Mouse (Mus musculus) thymus, postnatal 36 days (tissue): ENCODE measurements around the gene Nek11.

Experiments used
- DNase-seq, 2 experiments: peaks; one replicate each; pipeline ENCODE4 v3.0.0; 2022; ENCODE audit warnings: mixed read lengths in 2 of 2

Gene Nek11

GRCm38 (mm10) chr9:105395218-105395627 is at the start of gene Nek11, which contains the start of gene Aste1:
TSS of gene Nek11 (minus strand) at chr9:105395524.
TSS of gene Aste1 (plus strand) at chr9:105395392.
- peak; percentile 92 for DNase-seq

GRCm38 (mm10) chr9:105408549-105408948 is 13.2 kb upstream of the Nek11 start:
- DNase-seq = no peak

GRCm38 (mm10) chr9:105394720-105395119 is 604 bp downstream of the Nek11 start:
- DNase-seq = no peak

- DNase-seq = no peak
Observed at GRCm38 (mm10) chr9:105390616-105391015, 4.7 kb downstream of the Nek11 start.

- DNase-seq = peak; percentile 55 to 68
Observed at GRCm38 (mm10) chr9:105389289-105389688, 6.0 kb downstream of the Nek11 start.

- no peak for DNase-seq
Observed at GRCm38 (mm10) chr9:105387403-105387802, 7.9 kb downstream of the Nek11 start.

- no peak for DNase-seq
Observed at GRCm38 (mm10) chr9:105379533-105380145, 15.7 kb downstream of the Nek11 start.

GRCm38 (mm10) chr9:105377622-105378021 is 17.7 kb downstream of the Nek11 start:
- no peak for DNase-seq

- no peak for DNase-seq
Observed at GRCm38 (mm10) chr9:105376954-105377530, 18.3 kb downstream of the Nek11 start.

- DNase-seq = no peak
Observed at GRCm38 (mm10) chr9:105376411-105376810, 18.9 kb downstream of the Nek11 start.

- no peak for DNase-seq
Observed at GRCm38 (mm10) chr9:105374361-105374760, 21.0 kb downstream of the Nek11 start.

- no peak for DNase-seq
Observed at GRCm38 (mm10) chr9:105368605-105369004, 26.7 kb downstream of the Nek11 start.

GRCm38 (mm10) chr9:105366199-105366598 is 29.1 kb downstream of the Nek11 start:
- DNase-seq = no peak

GRCm38 (mm10) chr9:105363520-105364231 is 31.6 kb downstream of the Nek11 start:
- DNase-seq = no peak

GRCm38 (mm10) chr9:105362181-105362580 is 33.1 kb downstream of the Nek11 start:
- no peak for DNase-seq

- no peak for DNase-seq
Observed at GRCm38 (mm10) chr9:105349034-105349433, 46.3 kb downstream of the Nek11 start.

GRCm38 (mm10) chr9:105348242-105349031 is 46.9 kb downstream of the Nek11 start:
- no peak for DNase-seq

- DNase-seq = no peak
Observed at GRCm38 (mm10) chr9:105342994-105343656, 52.2 kb downstream of the Nek11 start.

- no peak for DNase-seq
Observed at GRCm38 (mm10) chr9:105342565-105342964, 52.8 kb downstream of the Nek11 start.

GRCm38 (mm10) chr9:105332436-105333016 is 62.8 kb downstream of the Nek11 start:
- DNase-seq = no peak

- DNase-seq = no peak
Observed at GRCm38 (mm10) chr9:105321856-105322255, 73.5 kb downstream of the Nek11 start.

GRCm38 (mm10) chr9:105313250-105313649 is 82.1 kb downstream of the Nek11 start:
- no peak for DNase-seq
